Mouse (Mus musculus) brown adipose tissue, adult 24 weeks (tissue): Measurements from ENCODE around the gene Cdk20. TPM values are rescaled to one million over a fixed set of nuclear protein-coding genes. Genes with fewer than 3 reads are reported as not detected.
"Not testable (repeated sequence)": the region's sequence is repeated elsewhere in the genome, so short reads cannot be mapped to it uniquely, and the experiment has no call there.

Experiments
- H3K27ac ChIP-seq: fragments of 200-500 bp; replicated peaks from 2 replicates; pipeline ENCODE4 v1.5.1; 2012; ENCODE audit warnings: low read depth, mild to moderate bottlenecking, low read length
- H3K4me1 ChIP-seq: fragments of 200-500 bp; 2 replicates; pipeline ENCODE4 v1.6.1; 2012; ENCODE audit warnings: low read length, mixed read lengths; ENCODE audit not compliant: control insufficient read depth, insufficient read depth, insufficient read length
- H3K4me3 ChIP-seq: fragments of 200-500 bp; 2 replicates; pipeline ENCODE4 v1.5.1; 2012; ENCODE audit warnings: low read depth, mild to moderate bottlenecking, low read length, moderate library complexity; ENCODE audit not compliant: insufficient read depth
- polyA plus RNA-seq: library from polyadenylated mRNA; stranded (reverse); fragments of >200 nt; gene quantifications from 2 replicates; pipeline ENCODE4 v1.2.4, GENCODE M21; 2012; ENCODE audit not compliant: missing spikeins, insufficient read depth, insufficient read length

The Cdk20 gene
- polyA plus RNA-seq, 1 experiment, result 4.5 TPM

DNA sequence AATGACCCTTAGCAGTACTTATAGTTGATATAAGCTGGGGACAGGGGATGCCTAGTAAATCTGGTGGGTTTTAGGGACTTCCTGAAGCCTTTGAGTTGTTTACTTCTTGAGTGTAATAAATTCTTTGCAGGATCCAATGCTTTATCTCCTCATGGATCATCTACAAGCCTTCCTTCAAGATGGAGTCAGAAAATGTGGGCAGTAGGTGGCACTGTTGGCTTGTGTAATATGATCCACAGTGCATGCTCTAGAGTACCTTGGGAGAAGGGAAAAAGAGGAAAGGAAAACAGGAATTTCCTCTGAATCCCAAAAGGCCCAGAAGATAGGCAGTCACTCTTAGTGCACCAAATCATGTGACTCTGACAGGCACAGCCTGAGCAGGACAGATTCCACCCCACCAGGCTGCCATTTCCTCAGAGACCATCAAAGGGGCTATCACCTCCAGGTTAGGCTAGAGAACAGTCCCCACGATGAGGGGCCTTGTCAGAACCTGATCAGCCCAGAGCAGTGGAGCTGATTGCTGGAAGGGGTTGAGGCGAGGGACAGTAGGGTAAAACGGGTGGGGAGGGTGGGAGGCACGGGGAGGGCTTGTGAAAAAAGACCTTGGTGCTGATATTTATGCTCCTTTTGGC is 11.3 kb downstream of the Cdk20 start:
- Histone ChIP-seq H3K4me1 (no peaks in the 10 kb centered on the region), H3K4me3 (no peak overlapping the region), H3K27ac (no peak overlapping the region)

DNA sequence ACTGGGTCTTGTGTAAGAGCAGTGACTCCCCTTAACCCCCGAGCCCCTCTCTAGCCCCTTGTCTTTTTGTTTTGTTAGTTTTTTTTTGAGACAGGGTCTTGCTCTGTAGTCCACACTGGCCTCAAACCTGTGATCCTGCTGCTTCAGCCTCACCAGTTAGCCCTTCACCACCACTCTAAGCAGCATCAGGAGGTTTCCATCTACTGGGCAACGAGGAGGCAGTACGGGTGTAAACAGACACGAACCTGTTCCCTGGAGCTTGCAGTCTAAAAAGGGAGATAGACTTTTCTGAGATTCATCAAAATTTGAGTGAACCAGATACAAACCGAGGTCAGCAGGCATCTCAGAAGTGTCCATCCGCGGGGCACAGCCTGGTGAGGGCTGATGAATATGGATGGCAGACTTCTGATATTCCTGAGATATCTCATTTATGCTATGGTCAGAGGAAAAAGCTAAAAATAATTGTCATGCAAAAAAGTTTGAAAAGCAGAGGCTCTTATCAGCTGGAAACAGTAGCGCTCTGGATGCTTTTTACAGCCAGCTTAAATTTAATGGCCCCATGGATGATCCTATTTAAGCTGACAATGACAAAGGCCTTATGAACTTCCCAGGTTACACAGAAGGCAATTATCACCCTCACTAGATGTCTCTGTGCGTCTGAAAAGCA is 13.3 kb downstream of the Cdk20 start:
- Histone ChIP-seq H3K4me3 (no peak overlapping the region), H3K27ac (no peak overlapping the region), H3K4me1 (no peaks in the 10 kb centered on the region)

DNA sequence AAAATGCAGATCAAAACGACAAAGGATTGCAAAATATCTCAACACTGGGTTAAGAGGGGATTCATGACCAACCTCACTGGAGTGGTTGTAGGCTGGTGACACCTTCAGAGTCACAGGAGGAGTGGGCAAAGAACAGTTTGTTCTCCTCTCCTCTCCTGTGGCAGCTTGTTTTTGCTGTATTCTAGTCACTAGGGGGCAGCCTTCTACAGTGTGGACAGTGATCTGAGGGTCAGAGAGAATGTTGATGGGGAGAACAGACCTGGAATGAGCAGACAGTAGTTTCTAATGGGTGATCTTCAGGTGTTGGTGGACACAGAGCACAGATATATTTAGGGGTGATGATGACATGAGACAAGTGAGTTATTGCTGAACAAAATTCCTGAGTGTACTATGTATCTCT is 15.8 kb downstream of the Cdk20 start:
- Histone ChIP-seq H3K27ac (no peak overlapping the region), H3K4me3 (no peak overlapping the region), H3K4me1 (no peaks in the 10 kb centered on the region)

DNA sequence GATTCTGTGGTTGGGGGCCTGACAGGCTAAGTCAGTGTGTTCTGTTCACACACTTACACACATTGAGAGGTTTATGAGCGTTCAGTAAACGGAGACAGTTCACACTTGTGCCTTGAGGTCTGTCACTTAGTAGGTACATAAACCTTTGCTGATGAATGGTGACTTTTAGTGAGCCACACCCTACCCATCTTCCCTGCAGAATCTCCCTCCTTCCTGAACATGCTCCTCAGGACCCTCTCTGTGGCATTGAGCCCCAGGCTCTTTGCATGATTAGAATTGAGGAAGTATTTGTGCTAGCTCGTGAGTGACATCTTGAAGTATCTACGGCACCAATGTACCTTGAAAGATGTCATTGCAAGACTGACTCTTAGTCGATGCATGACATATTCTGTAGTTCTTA is 16.6 kb downstream of the Cdk20 start:
- no peaks in the 10 kb centered on the region for H3K4me1 ChIP-seq
- H3K4me3 ChIP-seq, result no peak overlapping the region
- H3K27ac ChIP-seq, result no peak overlapping the region

DNA sequence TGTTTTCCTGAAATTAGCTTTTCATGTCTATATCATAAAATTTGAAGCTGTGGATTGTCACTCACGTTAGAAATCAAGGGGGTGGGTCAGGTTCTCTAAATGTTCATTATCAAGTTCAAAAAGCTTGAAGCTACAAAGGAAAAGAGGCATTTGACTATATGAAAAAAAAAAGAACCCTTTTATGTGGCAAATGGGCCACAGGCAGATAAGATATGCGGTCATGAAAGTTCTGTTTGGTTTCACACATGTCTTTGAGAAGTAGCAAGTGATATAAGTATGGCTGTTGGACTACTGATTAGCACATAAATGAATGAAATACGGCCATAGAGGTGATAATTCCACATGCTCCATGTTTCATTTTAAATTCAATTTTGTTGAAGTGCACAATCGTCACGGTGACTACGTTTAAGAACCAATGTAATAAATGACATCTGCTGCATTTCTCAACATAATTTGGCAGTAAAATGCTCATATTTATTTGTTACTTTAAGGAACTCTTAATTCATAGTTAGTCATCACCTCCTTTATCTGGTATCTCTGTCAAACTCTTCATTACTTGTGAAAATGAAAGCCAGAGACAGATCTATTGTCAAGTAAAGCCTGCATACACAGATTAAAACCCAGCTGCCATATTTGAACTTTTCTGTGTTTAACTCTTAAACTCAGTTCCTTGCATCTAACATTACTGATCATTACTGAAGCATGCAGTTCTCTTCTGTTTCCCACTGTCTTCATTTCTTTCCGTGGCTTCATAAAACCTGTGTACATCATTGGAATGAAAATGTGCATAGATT is 18.1 kb downstream of the Cdk20 start:
- Histone ChIP-seq H3K4me1 (no peaks in the 10 kb centered on the region), H3K4me3 (no peak overlapping the region), H3K27ac (no peak overlapping the region)

DNA sequence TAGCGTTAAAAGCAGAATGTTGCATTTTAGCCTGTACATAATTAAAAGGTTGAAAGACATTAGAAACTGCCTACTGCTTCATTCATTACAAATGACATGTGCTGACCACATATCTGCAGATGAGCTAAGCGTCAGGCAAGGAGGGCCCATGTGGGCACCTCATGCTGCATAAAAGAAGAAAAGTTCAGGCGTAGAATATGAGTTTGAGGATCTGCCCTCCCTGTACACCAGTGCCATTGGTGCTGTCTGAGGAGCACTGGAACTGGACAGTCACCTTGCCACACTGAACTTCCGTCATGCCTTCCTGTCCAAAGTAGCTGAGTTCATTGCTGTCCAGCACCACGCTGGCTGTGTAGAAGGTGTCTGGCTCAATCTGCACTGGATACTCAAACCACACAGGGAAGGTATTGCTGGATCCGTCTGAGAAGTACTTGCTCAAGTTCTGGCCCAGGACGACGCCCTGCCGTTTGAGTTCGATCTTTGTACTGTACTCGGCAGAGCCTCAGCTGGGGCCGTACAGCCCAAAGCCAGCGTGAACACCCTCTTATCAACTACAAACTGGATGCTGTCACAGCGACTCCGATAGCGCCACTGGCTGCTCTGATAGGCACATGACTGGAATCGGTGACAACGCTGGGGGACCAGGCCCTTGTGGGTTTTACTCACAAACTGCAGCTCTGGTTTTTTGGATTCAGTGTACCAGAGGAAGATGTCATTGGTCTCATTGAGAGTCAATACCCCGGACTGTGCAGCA is 25.3 kb downstream of the Cdk20 start:
- H3K4me3 ChIP-seq, H3K27ac ChIP-seq, H3K4me1 ChIP-seq: not testable (repeated sequence)

DNA sequence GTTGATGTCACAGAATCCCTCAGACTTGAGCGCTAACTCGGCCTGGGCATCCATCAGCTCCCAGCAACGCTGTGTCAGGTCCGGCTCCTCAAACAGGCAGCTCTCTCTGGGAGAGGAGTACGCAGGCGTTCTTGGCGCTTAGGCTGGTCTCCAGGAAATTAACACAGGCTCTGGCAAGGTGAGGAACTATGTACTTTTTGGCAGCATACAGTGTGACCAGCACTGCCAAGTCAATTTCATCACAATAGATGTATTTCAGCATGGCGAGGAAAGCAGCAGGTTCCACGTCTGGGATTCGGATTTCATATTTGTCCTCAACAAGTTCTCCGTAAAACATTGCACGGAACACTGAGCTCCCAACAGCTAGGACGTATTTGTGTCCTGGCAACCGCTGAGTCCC is 26.1 kb downstream of the Cdk20 start:
- Histone ChIP-seq H3K4me3 (no peak overlapping the region), H3K4me1 (no peaks in the 10 kb centered on the region), H3K27ac (no peak overlapping the region)

DNA sequence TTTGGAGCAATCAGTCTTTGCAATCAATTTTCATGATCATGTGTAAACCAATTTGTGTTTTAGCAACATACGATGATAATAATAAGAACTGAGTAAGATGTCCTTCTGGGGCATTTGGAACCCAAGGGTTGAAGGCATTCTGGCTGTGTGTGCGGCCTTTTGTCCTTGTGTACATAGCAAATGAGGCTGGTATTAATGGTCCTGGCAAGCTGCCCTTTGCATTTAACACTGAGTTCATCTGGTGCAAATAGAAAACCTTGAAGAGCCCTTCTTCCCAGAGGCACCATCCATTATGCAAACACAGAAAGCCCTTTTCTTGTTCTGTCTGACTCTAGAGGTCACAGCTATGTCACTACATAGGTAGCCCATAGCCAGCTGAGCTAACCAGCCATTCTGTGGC is 30.5 kb downstream of the Cdk20 start:
- Histone ChIP-seq H3K4me3 (no peak overlapping the region), H3K27ac (no peak overlapping the region), H3K4me1 (no peaks in the 10 kb centered on the region)

DNA sequence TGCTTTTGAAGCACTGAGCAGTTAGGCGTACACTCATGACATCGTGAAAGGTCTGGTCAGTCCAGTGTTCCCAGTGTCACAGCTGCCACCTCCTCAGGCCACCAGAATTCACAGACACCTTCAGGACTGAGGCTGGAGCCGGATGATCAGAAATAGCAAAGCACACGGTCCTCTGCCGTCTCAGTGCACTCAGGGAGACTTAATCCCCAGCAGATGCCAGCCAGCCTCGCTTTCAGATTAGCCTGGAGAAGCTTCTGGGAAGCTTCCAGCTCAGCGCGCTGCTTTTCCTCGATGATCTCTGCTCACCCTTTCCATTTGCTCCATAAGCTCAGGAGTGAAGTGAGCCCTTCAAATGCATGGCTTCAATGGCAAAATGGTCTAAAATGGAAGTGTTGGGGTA is 33.1 kb downstream of the Cdk20 start:
- Histone ChIP-seq H3K27ac (no peak overlapping the region), H3K4me3 (no peak overlapping the region), H3K4me1 (no peaks in the 10 kb centered on the region)

DNA sequence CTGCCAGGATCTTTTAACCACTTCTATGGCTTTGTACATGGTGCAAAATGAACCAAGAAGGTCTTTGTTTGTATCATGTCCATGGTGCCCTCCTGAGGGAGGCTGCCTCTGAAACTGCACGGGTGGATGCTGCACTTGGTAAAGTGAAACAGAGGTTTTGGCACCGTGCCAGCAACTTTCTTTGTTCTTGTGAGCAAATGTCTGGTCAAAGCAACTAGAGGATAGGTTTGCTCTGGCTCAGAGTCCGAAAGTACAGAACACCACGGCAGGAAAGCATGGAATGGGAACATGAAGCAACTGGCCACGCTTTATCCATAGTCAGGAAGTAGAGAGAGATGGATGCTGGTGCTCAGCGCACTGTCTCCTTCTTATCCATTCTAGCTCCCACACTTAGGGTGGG is 35.8 kb downstream of the Cdk20 start:
- no peak overlapping the region for H3K4me3 ChIP-seq
- no peak overlapping the region for H3K27ac ChIP-seq
- no peaks in the 10 kb centered on the region for H3K4me1 ChIP-seq

DNA sequence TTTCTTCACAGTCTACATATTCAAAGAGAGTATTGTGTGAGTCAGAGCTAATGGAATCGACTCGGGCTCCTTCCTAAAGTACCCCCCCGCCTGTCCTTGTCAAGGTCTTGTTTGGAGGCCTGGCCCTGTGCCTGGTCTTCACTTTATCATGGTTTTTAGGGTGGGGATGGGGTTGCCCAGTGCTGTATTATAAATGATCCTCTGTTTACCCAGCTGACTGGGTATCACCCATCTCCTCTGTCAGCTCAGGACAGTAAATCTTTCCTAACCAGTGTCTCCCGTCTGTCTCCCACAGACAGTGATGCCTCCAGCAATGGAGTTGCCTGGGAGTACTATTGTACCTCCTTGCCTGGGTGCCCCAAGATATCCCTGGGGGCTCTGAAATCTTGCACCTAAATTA is 45.9 kb downstream of the Cdk20 start:
- no peaks in the 10 kb centered on the region for H3K4me1 ChIP-seq
- no peak overlapping the region for H3K27ac ChIP-seq
- no peak overlapping the region for H3K4me3 ChIP-seq

DNA sequence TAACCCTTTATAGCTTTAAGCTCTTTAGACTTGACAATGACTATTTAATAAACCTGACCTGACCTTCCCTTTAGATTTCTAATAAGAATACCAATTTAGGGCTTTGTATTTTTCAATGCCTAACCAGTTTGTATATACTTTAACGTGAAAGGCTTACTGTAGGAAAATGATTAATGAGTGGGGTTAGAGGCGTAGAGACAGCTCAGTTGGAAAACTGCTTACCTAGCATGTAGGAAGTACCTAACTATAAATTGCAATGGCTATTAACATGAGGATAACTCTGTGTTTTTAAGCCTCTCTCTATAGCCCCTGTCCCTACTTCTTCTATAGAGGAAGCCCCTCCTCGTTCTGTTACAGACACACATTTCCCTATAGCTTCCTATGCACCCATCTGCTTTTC is 47.8 kb downstream of the Cdk20 start:
- no peak overlapping the region for H3K27ac ChIP-seq
- no peaks in the 10 kb centered on the region for H3K4me1 ChIP-seq
- H3K4me3 ChIP-seq, result no peak overlapping the region

DNA sequence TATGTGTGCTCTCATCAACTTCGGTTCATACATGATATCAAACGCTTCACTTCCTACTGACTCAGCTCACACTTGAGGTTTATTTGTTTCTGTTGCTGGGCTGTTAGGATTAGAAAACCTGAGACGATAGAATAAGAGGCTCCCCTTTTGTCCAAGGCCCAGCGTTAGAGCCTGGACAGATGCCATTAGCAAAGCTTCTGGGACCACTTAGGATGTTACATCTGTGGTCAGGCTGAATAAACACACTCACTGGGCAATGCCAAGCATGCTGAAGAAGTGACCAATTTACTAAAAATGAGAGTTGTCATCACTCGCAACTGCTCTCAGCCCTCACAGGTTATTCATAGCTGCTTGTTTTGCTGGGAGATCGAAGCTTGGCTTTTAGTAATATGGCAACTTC is 57.8 kb downstream of the Cdk20 start:
- H3K4me3 ChIP-seq, result no peak overlapping the region
- H3K27ac ChIP-seq, result no peak overlapping the region
- H3K4me1 ChIP-seq, result no peaks in the 10 kb centered on the region
